Mouse (Mus musculus) activated CD4-positive, CD25-positive, alpha-beta regulatory T cell, adult 4 months (primary cell): Measurements from ENCODE around the gene C1qtnf6. TPM values are rescaled to one million over a fixed set of nuclear protein-coding genes. Genes with fewer than 3 reads are reported as not detected.

Source experiments
- ATAC-seq: one replicate; pipeline ENCODE4 v1.8.0; 2017
- polyA plus RNA-seq, 2 experiments: library from polyadenylated mRNA; unstranded; fragments of 100-300 nt; shearing (Covaris generic); gene quantifications; one replicate each; pipeline ENCODE4 v1.2.1; 2017

The C1qtnf6 gene
- 10 to 100 TPM; 15.5 to 15.9 TPM for polyA plus RNA-seq

DNA sequence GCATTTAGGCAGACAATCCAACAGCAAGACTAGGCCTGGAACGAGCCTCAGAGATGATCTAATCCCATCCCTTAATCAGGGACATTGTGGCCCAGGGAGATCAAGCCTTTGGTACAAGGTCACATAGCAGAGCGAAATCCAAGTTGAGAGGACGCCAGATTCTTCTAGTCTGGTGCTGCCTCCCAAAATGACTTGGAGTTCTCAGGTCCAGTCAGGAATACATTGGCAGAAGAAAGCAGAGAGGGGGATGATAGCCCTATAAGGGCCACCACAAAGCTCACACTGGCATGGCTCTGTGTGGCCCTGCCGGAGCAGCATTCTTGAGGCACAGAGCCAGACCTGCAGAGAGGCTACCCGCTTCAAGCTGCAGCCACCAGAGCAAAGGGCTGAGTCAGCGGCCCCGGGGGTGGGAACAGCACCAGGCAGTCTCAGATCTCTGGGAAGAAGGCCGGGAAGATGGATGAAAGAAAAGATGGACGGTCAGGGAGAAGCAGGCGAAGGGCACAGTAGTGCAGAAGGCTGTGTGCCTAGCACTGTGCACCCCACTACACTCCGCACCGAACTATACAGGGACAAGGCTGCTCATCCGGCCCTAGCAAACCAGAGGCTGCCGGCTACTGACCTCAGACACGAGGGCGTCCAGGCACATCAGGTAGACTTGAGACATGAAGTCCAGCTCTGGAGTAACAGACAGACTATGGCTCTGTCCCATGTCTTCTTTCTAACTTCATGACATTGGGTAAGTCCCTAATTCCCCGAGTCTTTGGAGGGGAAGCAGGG is at the start of gene C1qtnf6:
Gene C1qtnf6 (minus strand): TSS at position 746 of the 780 bp plus-strand sequence.
- ATAC-seq: no peak

DNA sequence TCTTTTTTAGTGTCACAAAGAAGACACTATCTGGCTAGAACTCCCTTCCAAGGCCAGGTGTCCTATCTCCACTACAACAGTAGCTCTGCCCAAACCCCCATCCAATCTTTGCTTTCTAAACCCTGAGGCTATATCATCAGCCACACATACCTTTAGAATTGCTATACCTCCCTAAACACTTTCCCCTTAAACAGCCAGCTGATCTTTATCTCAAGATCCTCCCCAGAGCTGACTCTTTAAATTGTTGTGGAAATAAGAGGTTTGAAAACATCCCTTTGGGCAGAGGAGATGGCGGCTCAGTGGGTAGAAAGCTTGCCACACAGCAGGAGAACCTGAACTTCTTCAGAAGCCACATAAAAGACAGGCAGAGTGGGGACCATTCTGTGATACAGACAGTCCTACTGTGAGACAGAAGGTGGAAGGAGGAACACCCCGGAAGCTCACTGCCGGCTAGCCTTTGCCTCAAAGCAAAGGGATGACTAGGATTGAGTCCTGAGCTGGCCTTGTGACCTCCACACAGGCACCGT is 45.1 kb upstream of the C1qtnf6 start:
- peak; percentile 36 for ATAC-seq

DNA sequence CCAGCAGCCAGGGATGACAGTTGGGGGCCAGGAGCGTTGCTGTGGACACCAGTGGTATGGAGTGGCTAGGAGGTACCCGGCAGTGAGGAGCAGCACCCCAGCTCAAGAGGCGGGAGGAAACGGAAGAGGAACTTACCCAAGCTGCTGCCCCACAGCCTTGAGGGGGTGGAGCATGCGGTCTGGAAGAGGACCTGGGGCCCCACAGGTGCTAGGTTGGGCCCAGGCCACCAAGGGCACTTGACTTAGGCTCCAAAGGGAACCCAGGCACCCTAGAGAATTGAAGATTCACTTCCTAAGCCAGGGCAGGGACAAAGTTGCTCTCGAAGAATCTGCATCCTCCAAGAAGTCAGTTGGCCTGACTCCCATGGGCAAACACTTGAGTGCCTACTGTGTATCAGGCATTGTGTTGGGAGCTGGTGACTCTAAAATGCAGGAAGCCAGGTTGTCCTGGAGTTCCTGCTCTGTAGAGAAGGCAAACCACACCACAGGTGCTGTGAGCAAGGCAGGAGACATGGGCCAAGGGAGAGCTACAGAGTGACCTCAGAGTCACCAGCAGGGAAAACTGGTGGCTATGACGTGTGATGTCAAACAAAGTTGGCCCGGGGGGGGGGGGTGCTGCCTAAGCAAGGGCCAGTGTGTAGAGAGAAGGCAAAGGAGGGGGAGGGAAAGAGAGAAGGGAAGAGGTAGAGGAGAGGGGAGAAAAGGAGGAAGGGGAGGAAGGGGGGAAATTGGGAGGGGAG is 41.6 kb upstream of the C1qtnf6 start, which contains the start of gene Rac2:
Gene Rac2 (minus strand): TSS at position 126 of the 740 bp plus-strand sequence.
- ATAC-seq: peak; percentile 48

- no peak for ATAC-seq
Observed at GRCm38 (mm10) chr15:78572270-78572600, 41.0 kb upstream of the C1qtnf6 start.

DNA sequence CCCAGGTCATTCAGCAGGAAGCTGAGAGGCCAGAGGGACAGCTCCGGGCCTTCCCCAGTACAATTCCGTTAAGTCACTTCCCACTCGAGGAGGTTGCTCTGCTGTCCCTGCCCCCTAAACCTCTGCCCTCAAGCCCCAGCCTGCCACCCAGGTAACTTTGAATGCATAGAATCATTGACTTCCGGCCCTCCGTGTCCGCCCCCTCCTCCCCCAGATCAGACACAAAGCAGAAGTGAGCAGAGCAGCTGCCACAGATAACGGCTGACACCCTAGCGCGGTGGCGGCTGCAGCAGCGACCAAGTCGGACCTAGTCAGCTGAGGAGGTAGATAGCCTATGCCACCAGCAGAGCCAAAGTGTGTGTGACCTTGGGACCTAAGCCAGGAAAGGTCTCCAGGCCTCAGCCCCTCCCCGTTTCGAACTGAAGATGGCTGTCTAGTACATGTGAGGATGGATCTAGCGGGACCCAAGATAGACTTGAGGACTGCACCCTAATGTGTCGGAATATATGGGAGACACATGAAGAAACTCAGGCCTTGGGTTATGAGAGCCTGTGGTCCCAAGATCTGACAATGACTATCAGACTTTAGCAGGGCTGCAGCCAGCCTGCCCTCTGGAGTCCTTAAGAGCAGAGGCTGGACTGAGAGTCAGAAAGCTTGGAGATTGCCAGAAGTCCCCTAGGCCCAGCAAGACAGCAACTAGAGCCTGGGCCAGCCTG is 40.5 kb upstream of the C1qtnf6 start:
- ATAC-seq: peak; percentile 66

- no peak for ATAC-seq
Observed at GRCm38 (mm10) chr15:78570170-78570569, 39.0 kb upstream of the C1qtnf6 start.

- ATAC-seq: no peak
Observed at GRCm38 (mm10) chr15:78567608-78568120, 36.4 kb upstream of the C1qtnf6 start.

DNA sequence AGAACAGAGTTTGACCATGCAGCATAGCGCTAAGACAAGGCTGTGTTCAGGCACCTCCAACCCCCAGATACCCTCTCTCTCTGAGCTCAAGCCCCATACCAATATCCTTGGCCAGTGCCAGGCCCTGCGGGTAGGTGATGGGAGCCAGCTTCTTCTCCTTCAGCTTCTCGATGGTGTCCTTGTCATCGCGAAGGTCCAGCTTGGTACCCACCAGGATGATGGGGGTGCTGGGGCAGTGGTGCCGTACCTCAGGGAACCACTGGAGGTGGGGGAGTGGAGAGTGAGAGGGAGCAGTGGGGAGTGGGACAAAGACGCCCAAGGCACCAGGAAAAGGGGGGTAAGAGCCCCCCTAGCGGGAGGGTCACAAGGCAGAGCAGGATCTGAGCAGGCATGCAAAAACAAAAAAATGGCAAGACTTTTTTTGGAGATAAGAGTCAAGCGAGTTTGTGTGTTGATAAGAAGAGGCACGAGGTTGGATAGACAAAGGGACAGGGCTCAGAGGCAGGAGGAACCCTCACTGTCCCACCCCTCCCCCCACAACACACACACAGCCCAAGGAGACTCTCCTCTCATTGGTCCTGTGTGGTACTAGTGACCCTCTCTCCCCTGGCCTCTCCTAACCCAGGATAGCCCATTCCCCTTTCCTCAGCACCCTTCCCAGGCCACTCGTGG is 33.7 kb upstream of the C1qtnf6 start:
- no peak for ATAC-seq

- peak; percentile 82 for ATAC-seq
Observed at GRCm38 (mm10) chr15:78563937-78564336, 32.7 kb upstream of the C1qtnf6 start.

DNA sequence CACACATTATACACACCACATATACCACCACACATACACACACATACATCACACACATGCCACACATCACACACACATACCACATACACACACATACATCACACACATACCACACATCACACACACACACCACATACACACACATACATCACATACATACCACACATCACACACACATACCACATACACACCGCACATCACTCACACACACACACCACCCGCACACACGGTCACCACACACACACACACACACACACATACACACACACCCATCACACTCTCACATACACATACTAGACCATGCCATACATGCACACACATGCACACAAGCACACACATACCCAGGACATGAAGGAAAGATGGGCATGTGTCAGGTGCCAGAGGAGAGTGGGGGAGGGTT is 32.1 kb upstream of the C1qtnf6 start:
- ATAC-seq: peak; percentile 1

- peak; percentile 11 for ATAC-seq
Observed at GRCm38 (mm10) chr15:78559141-78559979, 28.1 kb upstream of the C1qtnf6 start.

DNA sequence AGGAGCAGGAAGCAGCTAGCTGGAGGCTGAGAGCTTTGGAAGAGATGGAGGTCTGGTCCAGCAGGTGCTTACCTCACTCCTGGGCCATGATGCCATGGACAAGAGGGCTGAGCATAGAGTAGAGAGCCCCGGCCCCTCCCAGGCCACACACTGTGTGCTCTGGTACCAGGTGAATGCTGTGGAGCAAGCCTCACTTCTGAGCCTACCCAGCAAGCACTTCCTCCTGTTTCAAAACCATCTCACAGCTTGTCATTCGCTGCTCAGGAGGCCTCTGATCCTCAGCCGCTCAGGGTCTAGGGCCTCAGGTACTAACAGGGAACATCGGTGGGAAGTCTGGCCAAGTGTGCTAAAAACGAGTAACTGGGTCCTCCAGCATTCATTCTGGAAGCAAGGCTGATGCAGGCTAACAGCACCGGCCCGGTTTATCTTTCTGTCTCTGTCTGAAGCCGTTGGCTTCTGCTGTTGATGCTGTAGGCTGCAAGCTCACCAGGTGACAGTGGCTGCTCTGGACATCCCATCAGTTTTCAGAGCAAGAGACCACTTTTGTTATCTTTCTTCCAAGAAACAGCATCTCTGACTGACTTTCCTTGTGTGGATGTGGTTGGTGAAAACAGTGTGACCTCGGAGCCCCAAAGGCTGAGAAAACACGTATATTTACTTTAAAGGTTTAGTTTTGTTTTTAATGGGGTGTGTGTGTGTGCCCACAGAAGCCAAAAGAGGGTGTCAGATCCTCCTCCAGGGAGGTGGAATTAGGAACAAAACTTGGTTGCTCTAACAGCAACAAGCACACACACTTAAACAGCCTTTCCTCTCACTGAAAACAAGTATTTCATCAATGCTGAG is 26.7 kb upstream of the C1qtnf6 start:
- ATAC-seq: peak; percentile 37

DNA sequence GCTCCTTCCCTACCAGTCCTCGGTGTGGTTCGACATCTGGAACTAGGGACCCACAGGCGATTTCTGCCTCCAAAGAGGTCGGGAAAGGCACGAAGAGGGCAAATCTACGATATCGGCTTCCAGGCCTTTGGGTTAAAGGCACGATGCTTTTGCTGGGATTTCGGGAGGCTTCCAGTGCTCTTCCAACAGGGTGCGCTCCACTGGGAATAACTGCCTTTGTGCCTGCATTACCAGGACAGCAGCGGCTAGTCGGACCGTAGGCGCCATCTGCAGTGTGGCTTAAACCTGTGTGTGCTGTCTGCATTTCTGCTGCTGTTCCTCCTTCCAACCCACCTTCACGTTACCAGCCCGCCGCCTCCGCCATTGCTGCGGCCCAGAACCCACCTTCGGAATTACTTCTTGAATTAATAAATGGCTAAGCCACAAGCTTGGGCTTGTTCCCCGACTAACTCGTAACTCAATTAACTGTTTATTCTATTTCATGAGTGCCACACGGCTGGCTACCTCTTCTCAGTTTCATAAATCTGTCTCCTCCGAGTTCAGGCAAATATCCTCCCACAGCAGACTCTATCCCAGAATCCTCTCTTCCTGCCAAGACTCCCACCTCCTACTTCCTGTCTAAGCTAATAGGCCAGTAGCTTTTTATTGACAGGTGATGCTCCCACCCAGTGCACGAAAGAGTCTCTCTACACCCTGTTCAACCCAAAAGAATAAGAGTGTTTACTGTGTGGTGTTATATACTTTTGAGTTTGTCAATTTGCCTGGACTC is 23.5 kb upstream of the C1qtnf6 start:
- no peak for ATAC-seq

GRCm38 (mm10) chr15:78549189-78549734 is 18.0 kb upstream of the C1qtnf6 start:
- no peak for ATAC-seq

GRCm38 (mm10) chr15:78548711-78549110 is 17.5 kb upstream of the C1qtnf6 start:
- no peak for ATAC-seq

DNA sequence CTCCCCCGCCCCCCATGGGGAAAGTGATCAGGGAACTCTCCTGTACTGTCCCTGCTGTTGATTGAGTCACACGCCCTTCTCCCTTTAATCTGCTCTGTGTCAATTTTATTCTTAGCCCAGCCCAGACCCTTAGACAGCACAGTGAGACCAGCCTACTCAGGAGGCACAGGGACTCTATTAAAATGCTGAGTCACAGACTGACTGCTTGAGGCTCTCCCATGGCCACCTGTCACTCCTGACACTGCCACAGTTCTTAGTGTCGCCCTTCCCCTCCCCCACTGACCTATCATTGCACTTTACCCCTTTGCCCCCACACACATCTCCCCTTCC is 17.1 kb upstream of the C1qtnf6 start:
- no peak for ATAC-seq

GRCm38 (mm10) chr15:78547415-78548335 is 16.5 kb upstream of the C1qtnf6 start:
- peak; percentile 81 for ATAC-seq

- no peak for ATAC-seq
Observed at GRCm38 (mm10) chr15:78546060-78546459, 14.8 kb upstream of the C1qtnf6 start.
